Mouse (Mus musculus): Measurements from ENCODE around the gene Ndrg4. TPM values are rescaled to one million over a fixed set of nuclear protein-coding genes. Genes with fewer than 3 reads are reported as not detected.

The Ndrg4 gene
- polyA plus RNA-seq, 2 experiments from 2014 or later: 0.83 to 1.6 TPM

DNA sequence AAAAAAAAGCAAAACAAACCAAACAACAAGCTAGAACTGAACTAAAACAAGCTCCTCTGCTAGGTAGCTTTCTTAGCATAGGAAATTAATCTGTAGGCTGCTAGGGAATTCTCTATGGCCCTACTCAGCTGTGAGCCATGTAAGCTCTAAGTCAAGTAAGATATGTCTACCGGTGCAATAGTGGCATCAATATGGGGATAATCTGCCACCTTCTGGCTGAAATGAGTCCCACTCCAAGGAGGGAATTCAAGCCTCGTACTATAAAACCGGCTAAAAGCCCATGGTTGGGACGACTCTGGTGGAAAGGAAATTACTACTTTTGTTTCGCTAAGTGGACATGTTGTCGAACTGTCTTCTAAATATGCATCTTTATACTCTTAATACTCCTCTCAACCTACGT is 61.8 kb downstream of the Ndrg4 start:
- ATAC-seq: no peak

DNA sequence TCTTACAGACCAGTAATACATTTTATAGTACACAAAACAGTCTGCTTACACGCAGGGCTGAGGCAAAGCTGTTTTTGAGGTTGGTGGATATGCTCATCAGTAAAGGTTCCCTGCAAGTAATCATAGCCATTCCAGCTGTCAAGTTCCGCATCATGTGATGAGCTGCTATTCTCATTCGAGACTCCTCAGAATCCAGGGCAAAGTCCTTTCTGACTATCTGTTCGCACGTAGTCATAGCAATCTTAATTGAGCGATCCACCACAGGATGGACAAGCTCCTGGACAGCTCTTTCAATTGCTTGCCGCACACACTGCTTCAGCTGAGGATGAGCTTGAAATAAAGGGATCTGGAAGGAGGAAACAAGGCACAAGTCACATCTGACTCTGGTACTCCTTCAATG is 65.0 kb downstream of the Ndrg4 start:
- no peak for ATAC-seq

GRCm38 (mm10) chr8:95748028-95748427 is 71.2 kb downstream of the Ndrg4 start:
- ATAC-seq: no peak

DNA sequence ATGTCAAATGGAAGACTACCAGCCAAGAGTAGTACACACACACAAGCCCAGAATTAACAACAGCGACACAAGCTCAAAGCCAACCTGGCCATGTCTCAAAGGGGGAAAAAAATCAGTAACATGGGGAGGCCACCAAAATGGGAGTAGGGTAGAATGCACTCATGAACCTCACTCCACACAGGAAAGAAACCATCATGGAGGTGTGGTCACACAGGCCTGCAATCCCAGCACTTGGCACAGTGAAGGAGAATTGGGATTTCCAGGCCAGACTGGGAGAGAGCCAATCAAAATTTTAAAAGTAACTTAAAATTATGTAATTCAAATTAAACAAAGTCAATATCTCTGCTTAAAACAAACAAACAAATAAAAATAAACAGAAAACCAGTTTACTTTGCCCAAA is 75.1 kb downstream of the Ndrg4 start:
- no peak for ATAC-seq

DNA sequence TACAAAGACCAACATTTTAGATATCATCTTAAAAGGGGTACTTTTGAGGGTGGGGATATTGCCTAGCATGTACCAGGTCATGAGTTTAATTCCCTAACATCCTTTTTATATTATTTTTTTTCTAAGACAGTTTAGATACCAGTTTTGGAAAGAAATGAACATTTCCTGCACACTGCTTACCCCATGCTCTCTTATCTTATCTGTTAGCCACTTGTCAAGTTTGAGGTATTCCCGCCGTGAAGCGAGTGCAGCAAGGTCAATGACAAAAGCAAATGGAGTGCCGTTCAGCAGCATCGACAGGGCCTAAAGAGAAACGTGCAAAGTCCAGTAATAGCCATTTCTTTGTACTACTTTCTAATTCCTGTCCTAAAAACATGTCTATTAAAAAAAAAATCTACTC is 83.5 kb downstream of the Ndrg4 start:
- ATAC-seq: no peak

GRCm38 (mm10) chr8:95764133-95764532 is 87.4 kb downstream of the Ndrg4 start:
- no peak for ATAC-seq

Other genes with a start within 250 kb of the Ndrg4 start
- 10 to 100 TPM; 57.9 to 91.6 TPM for gene Cfap20, start 242.1 kb upstream of the Ndrg4 start, polyA plus RNA-seq (2017; shearing (Covaris generic))
- gene Csnk2a2, start 186.9 kb upstream of the Ndrg4 start, polyA plus RNA-seq (2017; shearing (Covaris generic)): 10 to 100 TPM; 15.0 to 17.7 TPM
- gene Ccdc113, start 142.9 kb upstream of the Ndrg4 start, polyA plus RNA-seq (2017; shearing (Covaris generic)): not detected
- not detected for gene Prss54, start 100.6 kb upstream of the Ndrg4 start, polyA plus RNA-seq (2017; shearing (Covaris generic))
- 1 to 10 TPM; 7.6 to 9.6 TPM for gene Gins3, start 43.5 kb upstream of the Ndrg4 start, polyA plus RNA-seq (2017; shearing (Covaris generic))
- 1 to 10 TPM; 5.3 to 7.0 TPM for gene Setd6, start 38.9 kb downstream of the Ndrg4 start, polyA plus RNA-seq (2017; shearing (Covaris generic))
- gene Cnot1, start 130.5 kb downstream of the Ndrg4 start, polyA plus RNA-seq (2017; shearing (Covaris generic)): 10 to 100 TPM; 86.9 to 92.0 TPM
- 100 to 1,000 TPM; 255 to 282 TPM for gene Sap18b, start 148.4 kb downstream of the Ndrg4 start, polyA plus RNA-seq (2017; shearing (Covaris generic))
- gene Slc38a7, start 176.6 kb downstream of the Ndrg4 start, polyA plus RNA-seq (2017; shearing (Covaris generic)): 10 to 100 TPM in 1 of 2 experiments, 1 to 10 TPM in 1; 5.6 to 10.6 TPM
- 100 to 1,000 TPM in 1 of 2 experiments, 10 to 100 TPM in 1; 59.7 to 151 TPM for gene Got2, start 211.6 kb downstream of the Ndrg4 start, polyA plus RNA-seq (2017; shearing (Covaris generic))

Measured in CD4-positive, CD25-positive, alpha-beta regulatory T cell, adult 4 months (primary cell).